Comparison of ENCODE assay signal across 19 mouse cellular contexts in the genomic region with DNA sequence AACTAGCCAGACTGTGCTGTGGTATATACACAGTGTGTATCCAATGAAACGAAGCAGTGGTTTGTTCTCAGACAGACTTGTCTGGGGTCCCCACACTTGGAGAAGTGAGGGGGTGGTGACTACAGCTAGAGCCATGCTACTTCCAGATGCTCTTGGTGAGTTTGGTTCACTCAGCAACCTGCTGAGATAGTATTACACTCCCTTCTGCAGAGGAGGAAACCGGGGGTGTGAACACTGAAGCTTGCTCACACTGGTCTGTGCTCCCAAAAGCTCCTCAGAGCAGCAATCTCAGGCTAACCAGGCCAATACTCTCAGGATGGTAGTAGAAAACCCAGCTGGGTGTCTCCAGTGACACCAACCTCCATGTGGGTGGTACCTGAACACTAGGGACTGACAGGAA. TPM values are rescaled to one million over a fixed set of nuclear protein-coding genes. Genes with fewer than 3 reads are reported as not detected.
A peak's percentile ranks its signal among the peaks of the same experiment; 100 is the strongest.
DNase-seq lines count a peak whose midpoint lies in the region; ATAC-seq lines count a peak whose summit lies in the region.
"Had no signal": no experiment of that assay in that cellular context is flagged by ENCODE, and none has a peak within 500 bp of the region (broad histone marks: within the 10 kb centered on the region; RNA-seq: fewer than 3 reads in every experiment).

No protein-coding gene starts in this region.

- H3K4me3 ChIP-seq in limb, embryonic 13.5 days, result no peak overlapping the region
- H3K4me3 ChIP-seq in limb, embryonic 10.5 days, result no peak overlapping the region
- H3K4me3 ChIP-seq: embryonic facial prominence, embryonic 13.5 days; forebrain, embryonic 13.5 days; forebrain, embryonic 15.5 days had no signal

- no peak overlapping the region for H3K9ac ChIP-seq in limb, embryonic 13.5 days
- H3K9ac ChIP-seq: embryonic facial prominence, embryonic 13.5 days; forebrain, embryonic 13.5 days; forebrain, embryonic 15.5 days; forebrain, postnatal 0 days had no signal

- H3K4me1 ChIP-seq in limb, embryonic 13.5 days, result peaks cover 42% of the 10 kb centered on the region
- H3K4me1 ChIP-seq in limb, embryonic 10.5 days, result peaks cover 14% of the 10 kb centered on the region
- H3K4me1 ChIP-seq: forebrain, embryonic 13.5 days; forebrain, embryonic 15.5 days had no signal

- no peak overlapping the region for H3K4me2 ChIP-seq in limb, embryonic 13.5 days (replicated peaks)
- H3K4me2 ChIP-seq: embryonic facial prominence, embryonic 13.5 days; forebrain, embryonic 13.5 days; forebrain, embryonic 15.5 days had no signal

- H3K27ac ChIP-seq in limb, embryonic 13.5 days, result no peak overlapping the region
- H3K27ac ChIP-seq in limb, embryonic 10.5 days, result no peak overlapping the region
- H3K27ac ChIP-seq: embryonic facial prominence, embryonic 13.5 days; forebrain, embryonic 13.5 days; forebrain, embryonic 15.5 days had no signal

- 40% methylated on average over 2 of the region's 2 CpGs for WGBS in limb, embryonic 13.5 days
- 80% methylated on average over 2 of the region's 2 CpGs for WGBS in limb, embryonic 10.5 days

- no peaks in the 10 kb centered on the region for H3K27me3 ChIP-seq in limb, embryonic 13.5 days
- no peaks in the 10 kb centered on the region for H3K27me3 ChIP-seq in limb, embryonic 10.5 days (ENCODE audit: low read depth, poor library complexity, severe bottlenecking)
- H3K27me3 ChIP-seq: embryonic facial prominence, embryonic 13.5 days; forebrain, embryonic 13.5 days; forebrain, embryonic 15.5 days had no signal

- no peaks in the 10 kb centered on the region for H3K9me3 ChIP-seq in limb, embryonic 13.5 days
- no peaks in the 10 kb centered on the region for H3K9me3 ChIP-seq in limb, embryonic 10.5 days (replicated peaks)
- H3K9me3 ChIP-seq: embryonic facial prominence, embryonic 13.5 days; forebrain, embryonic 13.5 days; forebrain, embryonic 15.5 days had no signal

- no peak for DNase-seq in frontal cortex, postnatal 10 days (ENCODE audit: low spot score in 2 of 2)
- no peak for DNase-seq in limb, embryonic 10.5 days (ENCODE audit: low spot score)
- DNase-seq in telencephalon, adult 2 months (ENCODE audit: low read depth, low spot score), result peak; percentile 21
- DNase-seq in left cerebral cortex, postnatal 36 days (ENCODE audit: low spot score in 2 of 2), result no peak
- DNase-seq: adrenal gland, adult 2 months; adrenal gland, postnatal 10 days; adrenal gland, postnatal 25 days; cerebellum, adult 11-12 months; cerebellum, adult 2 months; cerebellum, adult 9-10 months; cerebellum, postnatal 10 days; cerebellum, postnatal 25 days; forebrain, postnatal 0 days had no signal

- intact Hi-C loops in left cerebral cortex, postnatal 36 days (cut with DNase I), result loop anchor here (10.0 kb wide), 2 partner anchors 233 to 613 kb away; a partner anchor contains a TSS

- ATAC-seq in frontal cortex, adult (ENCODE audit: low TSS enrichment), result peak; percentile 92
- 0 out of 2 replicates have a peak, but pooled peaks have one; percentile 30 for ATAC-seq in limb, embryonic 13.5 days (ENCODE audit: low FRiP score, low read depth)
- ATAC-seq: forebrain, embryonic 13.5 days; forebrain, embryonic 15.5 days; forebrain, postnatal 0 days had no signal

- no peaks in the 10 kb centered on the region for H3K36me3 ChIP-seq in limb, embryonic 13.5 days
- H3K36me3 ChIP-seq in limb, embryonic 10.5 days, result no peaks in the 10 kb centered on the region
- H3K36me3 ChIP-seq: embryonic facial prominence, embryonic 13.5 days; forebrain, embryonic 15.5 days had no signal

RNA-seq across cellular contexts. Expression of a gene that starts 36.2 kb away (rescaled TPM):
- 4.4 and 5.1 TPM in 2 replicates for polyA plus RNA-seq in limb, embryonic 13.5 days (2015; fragmentation: Nextera tagmentation; extraction: Ambion mirVana)
- 5.9 and 6.9 TPM in 2 replicates for polyA plus RNA-seq in limb, embryonic 10.5 days (2016; fragmentation: Nextera tagmentation; extraction: Ambion mirVana)
- 100 to 1,000 TPM in 1 of 2 experiments, 10 to 100 TPM in 1; 72.9 to 121 TPM for total RNA-seq in left cerebral cortex, postnatal 36 days (2021)
- total RNA-seq: MEL had no signal
